Mouse (Mus musculus): ENCODE data around the gene Ing2.

DNA sequence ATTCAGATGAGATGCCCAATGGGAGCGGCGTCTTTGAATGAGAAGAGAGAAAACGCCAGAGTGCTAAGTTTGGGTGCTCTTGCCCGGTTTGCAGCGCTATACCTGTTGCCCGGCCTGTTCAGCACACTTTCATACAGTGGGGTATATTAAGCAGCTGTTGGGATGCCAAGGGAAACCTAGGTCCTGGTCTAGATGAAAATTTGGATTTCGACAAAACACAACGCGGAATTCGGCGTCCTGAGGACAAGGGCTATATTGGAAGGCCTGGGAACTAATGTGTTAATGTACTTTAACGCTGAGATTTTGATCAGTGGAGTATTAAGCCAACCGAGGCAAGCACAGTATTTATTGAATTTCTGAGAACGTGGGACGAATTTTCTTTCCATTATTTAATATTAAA, 868 bp upstream of the Ing2 start:
- no peak for TF ChIP-seq GATA1 (IDR thresholded peaks at IDR 0.05; ENCODE audit: low read length)
- TF ChIP-seq TAL1 (IDR thresholded peaks at IDR 0.05; ENCODE audit: low read length): no peak
